9 mouse cellular contexts compared by ENCODE assay signal in genomic region chr5:136581166-136581565, GRCm38 (mm10). TPM values are rescaled to one million over a fixed set of nuclear protein-coding genes. Genes with fewer than 3 reads are reported as not detected.
DNase-seq lines count a peak whose midpoint lies in the region; ATAC-seq lines count a peak whose summit lies in the region.
"Had no signal": no experiment of that assay in that cellular context is flagged by ENCODE, and none has a peak within 500 bp of the region (broad histone marks: within the 10 kb centered on the region; RNA-seq: fewer than 3 reads in every experiment).

No protein-coding gene starts in this region.

- H3K27me3 ChIP-seq in forebrain, embryonic 11.5 days (ENCODE audit: control insufficient read depth, insufficient read depth, low read length): peaks cover 11% of the 10 kb centered on the region
- H3K27me3 ChIP-seq in forebrain, embryonic 16.5 days (replicated peaks; ENCODE audit: control insufficient read depth, insufficient read depth, low read length): peaks cover 23% of the 10 kb centered on the region; the same call in 1 of the 2 replicates
- peaks cover 23% of the 10 kb centered on the region for H3K27me3 ChIP-seq in heart, embryonic 16.5 days (ENCODE audit: control insufficient read depth, insufficient read depth, low read length)
- 0 out of 2 replicates have a peak, but pooled peaks cover 10% of the 10 kb centered on the region for H3K27me3 ChIP-seq in stomach, embryonic 15.5 days (replicated peaks)

- no peak overlapping the region for H3K9ac ChIP-seq in forebrain, embryonic 11.5 days (ENCODE audit: low read length)
- H3K9ac ChIP-seq in forebrain, embryonic 16.5 days (replicated peaks; ENCODE audit: low read depth, low read length): no peak overlapping the region
- H3K9ac ChIP-seq in heart, embryonic 16.5 days (ENCODE audit: low read length): peak overlapping the region; percentile 29; the same call in 1 of the 2 replicates
- H3K9ac ChIP-seq in stomach, embryonic 15.5 days: no peak overlapping the region
- H3K9ac ChIP-seq: liver, embryonic 15.5 days had no signal

- peak; percentile 78 for DNase-seq in forebrain, embryonic 11.5 days (ENCODE audit: low spot score)
- peak; percentile 56 for DNase-seq in T-cell, adult 2 months (ENCODE audit: low spot score)
- DNase-seq in kidney, postnatal 14 days: peak; percentile 75
- DNase-seq in left cerebral cortex, adult 8-10 months (ENCODE audit: low spot score in 2 of 2): no peak

- H3K4me3 ChIP-seq in forebrain, embryonic 11.5 days (ENCODE audit: low read depth, low read length): no peak overlapping the region
- no peak overlapping the region for H3K4me3 ChIP-seq in forebrain, embryonic 16.5 days (replicated peaks; ENCODE audit: low read length)
- H3K4me3 ChIP-seq in heart, embryonic 16.5 days (ENCODE audit: low read length): peak overlapping the region; percentile 34
- peak overlapping the region; percentile 8; the same call in 1 of the 2 replicates for H3K4me3 ChIP-seq in stomach, embryonic 15.5 days (replicated peaks)
- H3K4me3 ChIP-seq: liver, embryonic 15.5 days had no signal

- no peaks in the 10 kb centered on the region for H3K36me3 ChIP-seq in forebrain, embryonic 11.5 days (ENCODE audit: control insufficient read depth, insufficient read depth, low read length)
- H3K36me3 ChIP-seq in forebrain, embryonic 16.5 days (ENCODE audit: control insufficient read depth, insufficient read depth): no peaks in the 10 kb centered on the region
- H3K36me3 ChIP-seq in heart, embryonic 16.5 days (ENCODE audit: control insufficient read depth, insufficient read depth): no peaks in the 10 kb centered on the region
- no peaks in the 10 kb centered on the region for H3K36me3 ChIP-seq in stomach, embryonic 15.5 days
- H3K36me3 ChIP-seq: liver, embryonic 15.5 days had no signal

- 18% methylated on average over 9 of the region's 9 CpGs for WGBS in forebrain, embryonic 11.5 days
- WGBS in forebrain, embryonic 16.5 days: 16% methylated on average over 9 of the region's 9 CpGs
- WGBS in heart, embryonic 16.5 days: 16% methylated on average over 9 of the region's 9 CpGs
- WGBS in stomach, embryonic 15.5 days: 18% methylated on average over 9 of the region's 9 CpGs

- H3K4me2 ChIP-seq in forebrain, embryonic 11.5 days (ENCODE audit: low read depth, low read length, severe bottlenecking): no peak overlapping the region
- H3K4me2 ChIP-seq in forebrain, embryonic 16.5 days (ENCODE audit: low read length): no peak overlapping the region
- H3K4me2 ChIP-seq in heart, embryonic 16.5 days (ENCODE audit: low read depth, low read length): peak overlapping the region; percentile 58
- peak overlapping the region; percentile 40 for H3K4me2 ChIP-seq in stomach, embryonic 15.5 days
- H3K4me2 ChIP-seq: liver, embryonic 15.5 days had no signal

- H3K27ac ChIP-seq in forebrain, embryonic 11.5 days (ENCODE audit: low read depth, low read length): no peak overlapping the region
- H3K27ac ChIP-seq in forebrain, embryonic 16.5 days (ENCODE audit: low read length): no peak overlapping the region
- no peak overlapping the region for H3K27ac ChIP-seq in heart, embryonic 16.5 days (ENCODE audit: low read length)
- H3K27ac ChIP-seq in stomach, embryonic 15.5 days: no peak overlapping the region
- H3K27ac ChIP-seq: liver, embryonic 15.5 days had no signal

- no peaks in the 10 kb centered on the region for H3K9me3 ChIP-seq in forebrain, embryonic 11.5 days (ENCODE audit: control insufficient read depth, low read length)
- no peaks in the 10 kb centered on the region; the same call in 1 of the 2 replicates for H3K9me3 ChIP-seq in forebrain, embryonic 16.5 days (ENCODE audit: control insufficient read depth, low read length)
- peaks cover 3% of the 10 kb centered on the region for H3K9me3 ChIP-seq in heart, embryonic 16.5 days (replicated peaks; ENCODE audit: control insufficient read depth, low read length)
- no peaks in the 10 kb centered on the region for H3K9me3 ChIP-seq in stomach, embryonic 15.5 days
- H3K9me3 ChIP-seq: liver, embryonic 15.5 days had no signal

- ATAC-seq in forebrain, embryonic 11.5 days (replicated peaks; ENCODE audit: low FRiP score): no peak
- ATAC-seq in forebrain, embryonic 16.5 days: no peak
- ATAC-seq in heart, embryonic 16.5 days (replicated peaks; ENCODE audit: extremely low read depth, insufficient read depth, low FRiP score): no peak
- ATAC-seq in megakaryocyte progenitor cell, adult 5-6 weeks (replicated peaks; ENCODE audit: poor library complexity): peak; percentile 84
- 0 out of 2 replicates have a peak, but pooled peaks have one; percentile 35 for ATAC-seq in stomach, embryonic 15.5 days (ENCODE audit: insufficient read depth, low FRiP score, low read depth)

- no peaks in the 10 kb centered on the region for H3K4me1 ChIP-seq in forebrain, embryonic 11.5 days (replicated peaks; ENCODE audit: control insufficient read depth, insufficient read depth, low read length)
- 0 out of 2 replicates have a peak, but pooled peaks cover 2% of the 10 kb centered on the region for H3K4me1 ChIP-seq in forebrain, embryonic 16.5 days (replicated peaks; ENCODE audit: control insufficient read depth, insufficient read depth, low read length)
- peaks cover 7% of the 10 kb centered on the region for H3K4me1 ChIP-seq in heart, embryonic 16.5 days (ENCODE audit: control insufficient read depth, insufficient read depth, low read length)
- H3K4me1 ChIP-seq in stomach, embryonic 15.5 days: 0 out of 2 replicates have a peak, but pooled peaks cover 5% of the 10 kb centered on the region
- H3K4me1 ChIP-seq: liver, embryonic 15.5 days had no signal

RNA-seq across cellular contexts. Expression of gene Cux1, which starts 13.9 kb away (rescaled TPM):
- polyA plus RNA-seq in forebrain, embryonic 11.5 days (2014; fragmentation: Nextera tagmentation; extraction: Ambion mirVana): 156 and 163 TPM in 2 replicates
- polyA plus RNA-seq in forebrain, embryonic 16.5 days (2015; fragmentation: Nextera tagmentation; extraction: Ambion mirVana): 138 and 141 TPM in 2 replicates
- polyA plus RNA-seq in heart, embryonic 16.5 days (2015; fragmentation: Nextera tagmentation; extraction: Ambion mirVana): 87.6 and 89.0 TPM in 2 replicates
- 110 and 118 TPM in 2 replicates for total RNA-seq in megakaryocyte progenitor cell, adult 5-6 weeks (2015)
- 104 and 116 TPM in 2 replicates for total RNA-seq in megakaryocyte progenitor cell, adult 5-6 weeks (2017)
- polyA plus RNA-seq in stomach, embryonic 15.5 days (2015; fragmentation: Nextera tagmentation; extraction: Ambion mirVana): 73.5 and 81.0 TPM in 2 replicates
- 100 to 1,000 TPM; 101 to 114 (median 107) TPM for total RNA-seq in left cerebral cortex, adult 8-10 months (2022)

Comparison
In these comparisons a context has a peak if more than half of its experiments do, and no peak if none do; other contexts are left out.
1. ATAC-seq: peak in megakaryocyte progenitor cell, adult 5-6 weeks (single experiment) and stomach, embryonic 15.5 days (single experiment); none in forebrain, embryonic 11.5 days (single experiment), forebrain, embryonic 16.5 days (single experiment) and heart, embryonic 16.5 days (single experiment).
2. DNase-seq: peak in forebrain, embryonic 11.5 days (single experiment), T-cell, adult 2 months (single experiment) and kidney, postnatal 14 days (single experiment); none in left cerebral cortex, adult 8-10 months (0 of 2).
3. H3K4me2 ChIP-seq: peak in heart, embryonic 16.5 days (single experiment) and stomach, embryonic 15.5 days (single experiment); none in forebrain, embryonic 11.5 days (single experiment) and forebrain, embryonic 16.5 days (single experiment).
4. H3K4me3 ChIP-seq: peak in heart, embryonic 16.5 days (single experiment) and stomach, embryonic 15.5 days (single experiment); none in forebrain, embryonic 11.5 days (single experiment) and forebrain, embryonic 16.5 days (single experiment).